Mouse (Mus musculus): Measurements from ENCODE around the gene Dnal4. TPM values are rescaled to one million over a fixed set of nuclear protein-coding genes. Genes with fewer than 3 reads are reported as not detected.

Dnal4 gene
- polyA plus RNA-seq, 2 experiments, result 60.9 to 70.2 TPM

DNA sequence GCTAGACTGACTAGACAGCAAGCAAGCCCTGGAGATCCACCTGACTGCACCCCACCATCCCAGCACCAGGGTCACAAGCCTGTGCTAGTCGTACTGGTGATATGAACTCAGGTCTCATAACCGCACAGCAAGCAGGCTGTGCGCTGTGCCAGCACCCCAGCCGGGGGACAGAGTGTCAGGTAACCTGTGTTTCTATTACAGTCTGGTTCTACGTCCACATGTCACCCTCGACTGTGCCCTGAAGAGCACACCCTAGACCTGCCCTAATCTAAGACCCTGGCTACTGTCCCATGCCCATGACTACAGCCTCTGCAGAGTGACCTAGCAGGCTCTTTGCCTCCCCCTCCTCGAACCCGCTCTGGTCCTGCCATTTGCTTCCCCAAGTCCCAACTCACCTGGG is 44.5 kb downstream of the Dnal4 start:
- H3K9ac ChIP-seq (ENCODE audit: low read depth, low read length, severe bottlenecking), result no peak overlapping the region
- H3K27ac ChIP-seq (replicated peaks; ENCODE audit: low read depth, low read length), result no peak overlapping the region
- H3K36me3 ChIP-seq (ENCODE audit: control insufficient read depth, insufficient read depth, low read length), result peaks cover 91% of the 10 kb centered on the region
- H3K9me3 ChIP-seq (ENCODE audit: control insufficient read depth, low read length), result no peaks in the 10 kb centered on the region
- no peak overlapping the region for H3K4me2 ChIP-seq (replicated peaks; ENCODE audit: low read depth, low read length, severe bottlenecking)
- no peak for TF ChIP-seq POLR2A (IDR thresholded peaks at IDR 0.05; ENCODE audit: borderline replicate concordance, extremely low read depth, insufficient read depth, insufficient read length)
- H3K4me3 ChIP-seq (replicated peaks; ENCODE audit: low read length), result no peak overlapping the region
- DNase-seq (ENCODE audit: low spot score) (no peak), ATAC-seq (ENCODE audit: low FRiP score, low read depth) (no peak)
- 95% methylated on average over 8 of the region's 8 CpGs for WGBS
- no peaks in the 10 kb centered on the region for H3K4me1 ChIP-seq (ENCODE audit: control insufficient read depth, insufficient read depth, low read length)
- no peaks in the 10 kb centered on the region for H3K27me3 ChIP-seq (ENCODE audit: control insufficient read depth, insufficient read depth, low read length)

- no peak for DNase-seq (ENCODE audit: low spot score)
- peaks cover 91% of the 10 kb centered on the region for H3K36me3 ChIP-seq (ENCODE audit: control insufficient read depth, insufficient read depth, low read length)
- H3K27ac ChIP-seq (replicated peaks; ENCODE audit: low read depth, low read length), result no peak overlapping the region
- H3K4me1 ChIP-seq (ENCODE audit: control insufficient read depth, insufficient read depth, low read length), result no peaks in the 10 kb centered on the region
- ATAC-seq (ENCODE audit: low FRiP score, low read depth), result no peak
- H3K9me3 ChIP-seq (ENCODE audit: control insufficient read depth, low read length), result no peaks in the 10 kb centered on the region
- WGBS, result 90% methylated on average over 7 of the region's 7 CpGs
- no peak for TF ChIP-seq POLR2A (IDR thresholded peaks at IDR 0.05; ENCODE audit: borderline replicate concordance, extremely low read depth, insufficient read depth, insufficient read length)
- H3K9ac ChIP-seq (ENCODE audit: low read depth, low read length, severe bottlenecking), result no peak overlapping the region
- no peak overlapping the region for H3K4me3 ChIP-seq (replicated peaks; ENCODE audit: low read length)
- no peak overlapping the region for H3K4me2 ChIP-seq (replicated peaks; ENCODE audit: low read depth, low read length, severe bottlenecking)
- H3K27me3 ChIP-seq (ENCODE audit: control insufficient read depth, insufficient read depth, low read length), result no peaks in the 10 kb centered on the region
Measured at GRCm38 (mm10) chr15:79731554-79731953, 46.1 kb downstream of the Dnal4 start.

- no peak overlapping the region for H3K4me3 ChIP-seq (replicated peaks; ENCODE audit: low read length)
- no peak overlapping the region for H3K4me2 ChIP-seq (replicated peaks; ENCODE audit: low read depth, low read length, severe bottlenecking)
- TF ChIP-seq POLR2A (IDR thresholded peaks at IDR 0.05; ENCODE audit: borderline replicate concordance, extremely low read depth, insufficient read depth, insufficient read length), result no peak
- H3K36me3 ChIP-seq (ENCODE audit: control insufficient read depth, insufficient read depth, low read length), result peaks cover 92% of the 10 kb centered on the region
- H3K27me3 ChIP-seq (ENCODE audit: control insufficient read depth, insufficient read depth, low read length), result no peaks in the 10 kb centered on the region
- DNase-seq (ENCODE audit: low spot score) (no peak), ATAC-seq (ENCODE audit: low FRiP score, low read depth) (no peak)
- H3K9me3 ChIP-seq (ENCODE audit: control insufficient read depth, low read length), result no peaks in the 10 kb centered on the region
- 90% methylated on average over 10 of the region's 10 CpGs for WGBS
- no peak overlapping the region for H3K9ac ChIP-seq (ENCODE audit: low read depth, low read length, severe bottlenecking)
- no peak overlapping the region for H3K27ac ChIP-seq (replicated peaks; ENCODE audit: low read depth, low read length)
- H3K4me1 ChIP-seq (ENCODE audit: control insufficient read depth, insufficient read depth, low read length), result no peaks in the 10 kb centered on the region
Measured at GRCm38 (mm10) chr15:79728731-79729388, 48.8 kb downstream of the Dnal4 start.

GRCm38 (mm10) chr15:79728311-79728710 is 49.3 kb downstream of the Dnal4 start:
- H3K36me3 ChIP-seq (ENCODE audit: control insufficient read depth, insufficient read depth, low read length), result peaks cover 90% of the 10 kb centered on the region
- no peaks in the 10 kb centered on the region for H3K27me3 ChIP-seq (ENCODE audit: control insufficient read depth, insufficient read depth, low read length)
- H3K4me2 ChIP-seq (replicated peaks; ENCODE audit: low read depth, low read length, severe bottlenecking), result no peak overlapping the region
- no peak for TF ChIP-seq POLR2A (IDR thresholded peaks at IDR 0.05; ENCODE audit: borderline replicate concordance, extremely low read depth, insufficient read depth, insufficient read length)
- DNase-seq (ENCODE audit: low spot score), result no peak
- no peak for ATAC-seq (ENCODE audit: low FRiP score, low read depth)
- 77% methylated on average over 5 of the region's 5 CpGs for WGBS
- no peak overlapping the region for H3K9ac ChIP-seq (ENCODE audit: low read depth, low read length, severe bottlenecking)
- no peak overlapping the region for H3K4me3 ChIP-seq (replicated peaks; ENCODE audit: low read length)
- H3K4me1 ChIP-seq (ENCODE audit: control insufficient read depth, insufficient read depth, low read length), result no peaks in the 10 kb centered on the region
- H3K27ac ChIP-seq (replicated peaks; ENCODE audit: low read depth, low read length), result no peak overlapping the region
- H3K9me3 ChIP-seq (ENCODE audit: control insufficient read depth, low read length), result no peaks in the 10 kb centered on the region

DNA sequence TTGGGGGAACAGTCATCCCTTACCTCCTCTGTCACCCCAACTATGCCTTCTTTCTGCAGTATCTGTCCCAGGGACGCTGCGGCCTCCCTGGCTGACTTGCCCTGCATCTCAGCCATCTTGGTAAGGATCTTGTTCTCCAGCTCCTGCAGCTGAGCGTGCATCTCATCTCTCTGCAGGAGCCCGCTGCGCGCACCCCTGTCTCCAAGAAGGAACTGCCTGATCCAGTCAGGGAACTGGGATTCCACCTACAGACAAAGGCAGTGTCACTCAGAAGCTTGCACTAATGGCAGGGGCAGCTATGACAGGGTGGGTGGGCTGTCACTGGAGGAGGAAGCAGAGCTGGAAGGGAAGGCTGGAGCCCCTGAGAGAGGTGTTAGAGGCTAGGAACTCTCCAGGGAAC is 49.8 kb downstream of the Dnal4 start:
- ATAC-seq (ENCODE audit: low FRiP score, low read depth), result no peak
- no peak for TF ChIP-seq POLR2A (IDR thresholded peaks at IDR 0.05; ENCODE audit: borderline replicate concordance, extremely low read depth, insufficient read depth, insufficient read length)
- 98% methylated on average over 6 of the region's 6 CpGs for WGBS
- Histone ChIP-seq H3K4me1 (ENCODE audit: control insufficient read depth, insufficient read depth, low read length) (no peaks in the 10 kb centered on the region), H3K4me2 (replicated peaks; ENCODE audit: low read depth, low read length, severe bottlenecking) (no peak overlapping the region), H3K4me3 (replicated peaks; ENCODE audit: low read length) (no peak overlapping the region), H3K9me3 (ENCODE audit: control insufficient read depth, low read length) (no peaks in the 10 kb centered on the region), H3K9ac (ENCODE audit: low read depth, low read length, severe bottlenecking) (no peak overlapping the region), H3K27me3 (ENCODE audit: control insufficient read depth, insufficient read depth, low read length) (no peaks in the 10 kb centered on the region), H3K36me3 (ENCODE audit: control insufficient read depth, insufficient read depth, low read length) (peaks cover 86% of the 10 kb centered on the region), H3K27ac (replicated peaks; ENCODE audit: low read depth, low read length) (no peak overlapping the region)
- DNase-seq (ENCODE audit: low spot score), result no peak

Measured in limb, embryonic 14.5 days (tissue).